Comparison of ENCODE assay signal across 8 mouse cellular contexts in the genomic region with DNA sequence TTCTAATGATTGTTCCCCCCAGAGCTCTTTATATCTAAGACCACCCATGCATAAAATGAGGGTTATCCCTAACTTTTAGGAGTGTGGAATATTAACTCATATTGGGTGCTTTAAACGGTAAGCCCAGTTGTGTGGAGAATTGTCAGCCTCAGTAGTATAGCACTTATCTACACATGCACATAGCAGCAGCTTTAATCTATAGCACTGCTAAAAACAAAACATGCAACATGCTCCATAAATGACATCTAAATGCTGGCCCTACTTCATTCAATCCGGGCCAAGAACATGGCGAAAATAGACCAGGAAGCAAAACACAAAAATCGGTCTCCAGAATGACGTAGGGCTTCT. TPM values are rescaled to one million over a fixed set of nuclear protein-coding genes. Genes with fewer than 3 reads are reported as not detected.
DNase-seq lines count a peak whose midpoint lies in the region; ATAC-seq and TF ChIP-seq lines count a peak whose summit lies in the region.

No protein-coding gene starts in this region.

- no peak for ATAC-seq in embryonic facial prominence, embryonic 13.5 days (ENCODE audit: insufficient number of reproducible peaks, insufficient read depth, low FRiP score, low TSS enrichment, low read depth)
- ATAC-seq in intestine, embryonic 14.5 days (replicated peaks; ENCODE audit: low FRiP score, low TSS enrichment, low read depth), result no peak; the same call in 1 of the 2 replicates
- ATAC-seq in midbrain, postnatal 0 days (ENCODE audit: low FRiP score), result no peak
- no peak for ATAC-seq in CD4-positive, CD25-positive, alpha-beta regulatory T cell, adult 4 months

- no peak for TF ChIP-seq CTCF in left cerebral cortex, adult 2 months (IDR thresholded peaks at IDR 0.05)
- no peak for TF ChIP-seq CTCF in midbrain, postnatal 0 days (IDR thresholded peaks at IDR 0.05)

- H3K9me3 ChIP-seq in embryonic facial prominence, embryonic 13.5 days, result no peaks in the 10 kb centered on the region
- no peaks in the 10 kb centered on the region for H3K9me3 ChIP-seq in intestine, embryonic 14.5 days (ENCODE audit: control insufficient read depth, low read length)
- no peaks in the 10 kb centered on the region for H3K9me3 ChIP-seq in midbrain, postnatal 0 days (ENCODE audit: low read length)

- H3K27ac ChIP-seq in left cerebral cortex, adult 2 months, result peak overlapping the region; percentile 95
- H3K27ac ChIP-seq in embryonic facial prominence, embryonic 13.5 days, result peak overlapping the region; percentile 96
- peak overlapping the region; percentile 97 for H3K27ac ChIP-seq in intestine, embryonic 14.5 days (ENCODE audit: low read depth)
- H3K27ac ChIP-seq in midbrain, postnatal 0 days (ENCODE audit: low read depth, low read length), result peak overlapping the region; percentile 97

- H3K4me2 ChIP-seq in embryonic facial prominence, embryonic 13.5 days, result peak overlapping the region; percentile 70
- peak overlapping the region; percentile 84 for H3K4me2 ChIP-seq in intestine, embryonic 14.5 days (ENCODE audit: low read length)
- peak overlapping the region; percentile 62 for H3K4me2 ChIP-seq in midbrain, postnatal 0 days (ENCODE audit: low read depth, low read length, poor library complexity, severe bottlenecking)

- H3K4me3 ChIP-seq in left cerebral cortex, adult 2 months, result peak overlapping the region; percentile 95
- H3K4me3 ChIP-seq in embryonic facial prominence, embryonic 13.5 days, result peak overlapping the region; percentile 84
- H3K4me3 ChIP-seq in intestine, embryonic 14.5 days (ENCODE audit: low read depth, low read length), result peak overlapping the region; percentile 88
- peak overlapping the region; percentile 69 for H3K4me3 ChIP-seq in midbrain, postnatal 0 days (ENCODE audit: low read depth, low read length)

- WGBS in embryonic facial prominence, embryonic 13.5 days, result 2% methylated on average over 5 of the region's 5 CpGs
- WGBS in intestine, embryonic 14.5 days, result under 1% methylated on average over 5 of the region's 5 CpGs
- 1% methylated on average over 5 of the region's 5 CpGs for WGBS in midbrain, postnatal 0 days

- peak overlapping the region; percentile 99 for H3K9ac ChIP-seq in embryonic facial prominence, embryonic 13.5 days
- peak overlapping the region; percentile 81 for H3K9ac ChIP-seq in intestine, embryonic 14.5 days (ENCODE audit: low read length)
- peak overlapping the region; percentile 91 for H3K9ac ChIP-seq in midbrain, postnatal 0 days (replicated peaks; ENCODE audit: low read length, poor library complexity, severe bottlenecking)

- no peaks in the 10 kb centered on the region for H3K27me3 ChIP-seq in embryonic facial prominence, embryonic 13.5 days
- no peaks in the 10 kb centered on the region for H3K27me3 ChIP-seq in intestine, embryonic 14.5 days (replicated peaks; ENCODE audit: control insufficient read depth, insufficient read depth, low read length)
- no peaks in the 10 kb centered on the region for H3K27me3 ChIP-seq in midbrain, postnatal 0 days (ENCODE audit: insufficient read depth, low read length)

- intact Hi-C loops in left cerebral cortex, adult 2 months (cut with DNase I), result no loop called here
- intact Hi-C loops in left cerebral cortex, postnatal 25 days (cut with DNase I), result no loop called here

- peaks cover 27% of the 10 kb centered on the region for H3K36me3 ChIP-seq in embryonic facial prominence, embryonic 13.5 days
- peaks cover 29% of the 10 kb centered on the region for H3K36me3 ChIP-seq in intestine, embryonic 14.5 days (ENCODE audit: control insufficient read depth, insufficient read depth, low read length)
- peaks cover 11% of the 10 kb centered on the region; the same call in 1 of the 2 replicates for H3K36me3 ChIP-seq in midbrain, postnatal 0 days (ENCODE audit: insufficient read depth, low read length)

- DNase-seq in left cerebral cortex, adult 2 months (ENCODE audit: extremely low spot score in 1 of 2, low spot score in 2 of 2), result no peak
- DNase-seq in left cerebral cortex, postnatal 25 days (ENCODE audit: low spot score in 2 of 2), result no peak
- DNase-seq in intestine, embryonic 14.5 days (ENCODE audit: low spot score), result no peak
- DNase-seq in midbrain, postnatal 0 days (ENCODE audit: low spot score), result no peak
- DNase-seq in ovary, postnatal 10 days (ENCODE audit: low spot score), result no peak
- DNase-seq in adrenal gland, postnatal 25 days, result no peak

- peaks cover 36% of the 10 kb centered on the region for H3K4me1 ChIP-seq in embryonic facial prominence, embryonic 13.5 days
- peaks cover 29% of the 10 kb centered on the region for H3K4me1 ChIP-seq in intestine, embryonic 14.5 days (replicated peaks; ENCODE audit: control insufficient read depth, insufficient read depth, low read length)
- H3K4me1 ChIP-seq in midbrain, postnatal 0 days (ENCODE audit: insufficient read depth, low read length), result peaks cover 10% of the 10 kb centered on the region; the same call in 1 of the 2 replicates

RNA-seq across cellular contexts. Expression of a gene that starts 0.6 kb away (rescaled TPM):
- 100 to 1,000 TPM; 144 to 154 TPM for total RNA-seq in left cerebral cortex, adult 2 months (2021)
- total RNA-seq in left cerebral cortex, postnatal 25 days (2021), result 100 to 1,000 TPM; 148 to 161 TPM
- 99.9 and 116 TPM in 2 replicates for polyA plus RNA-seq in embryonic facial prominence, embryonic 13.5 days (2015; fragmentation: Nextera tagmentation; extraction: Ambion mirVana)
- 121 and 126 TPM in 2 replicates for polyA plus RNA-seq in intestine, embryonic 14.5 days (2014; fragmentation: Nextera tagmentation; extraction: Ambion mirVana)
- total RNA-seq in midbrain, postnatal 0 days (2014; rRNA removed), result 111 and 133 TPM in 2 replicates
- polyA plus RNA-seq in midbrain, postnatal 0 days (2015; fragmentation: Nextera tagmentation; extraction: Ambion mirVana), result 212 and 223 TPM in 2 replicates
- 10 to 100 TPM; 63.7 to 85.1 TPM for polyA plus RNA-seq in CD4-positive, CD25-positive, alpha-beta regulatory T cell, adult 4 months (2017; shearing (Covaris generic))
- total RNA-seq in adrenal gland, postnatal 25 days (2021), result 269 and 403 TPM in 2 replicates

RNA-seq across cellular contexts. Expression of a gene that starts 13.1 kb away (rescaled TPM):
- total RNA-seq in left cerebral cortex, adult 2 months (2021), result 10 to 100 TPM; 48.5 to 53.1 TPM
- 10 to 100 TPM; 46.0 to 58.5 TPM for total RNA-seq in left cerebral cortex, postnatal 25 days (2021)
- polyA plus RNA-seq in embryonic facial prominence, embryonic 13.5 days (2015; fragmentation: Nextera tagmentation; extraction: Ambion mirVana), result 88.6 and 100 TPM in 2 replicates
- 96.3 and 97.8 TPM in 2 replicates for polyA plus RNA-seq in intestine, embryonic 14.5 days (2014; fragmentation: Nextera tagmentation; extraction: Ambion mirVana)
- 50.9 and 65.7 TPM in 2 replicates for total RNA-seq in midbrain, postnatal 0 days (2014; rRNA removed)
- polyA plus RNA-seq in midbrain, postnatal 0 days (2015; fragmentation: Nextera tagmentation; extraction: Ambion mirVana), result 85.9 and 88.2 TPM in 2 replicates
- 10 to 100 TPM; 72.5 to 92.2 TPM for polyA plus RNA-seq in CD4-positive, CD25-positive, alpha-beta regulatory T cell, adult 4 months (2017; shearing (Covaris generic))
- total RNA-seq in adrenal gland, postnatal 25 days (2021), result 52.0 and 57.7 TPM in 2 replicates

RNA-seq across cellular contexts. Expression of a gene that starts 18.0 kb away (rescaled TPM):
- total RNA-seq in left cerebral cortex, adult 2 months (2021), result 1 to 10 TPM; 1.4 to 1.8 TPM
- total RNA-seq in left cerebral cortex, postnatal 25 days (2021), result 1 to 10 TPM; 1.1 to 1.5 TPM
- 2.2 and 2.7 TPM in 2 replicates for polyA plus RNA-seq in embryonic facial prominence, embryonic 13.5 days (2015; fragmentation: Nextera tagmentation; extraction: Ambion mirVana)
- polyA plus RNA-seq in intestine, embryonic 14.5 days (2014; fragmentation: Nextera tagmentation; extraction: Ambion mirVana), result 0.90 and 1.3 TPM in 2 replicates
- total RNA-seq in midbrain, postnatal 0 days (2014; rRNA removed), result not detected in 2 replicates
- polyA plus RNA-seq in midbrain, postnatal 0 days (2015; fragmentation: Nextera tagmentation; extraction: Ambion mirVana), result 0.64 TPM in 1 of 2 replicates, not detected in the other
- polyA plus RNA-seq in CD4-positive, CD25-positive, alpha-beta regulatory T cell, adult 4 months (2017; shearing (Covaris generic)), result under 1 TPM in 1 of 2 experiments, not detected in 1; 0.75 TPM
- 2.6 and 2.8 TPM in 2 replicates for total RNA-seq in adrenal gland, postnatal 25 days (2021)

RNA-seq across cellular contexts. Expression of a gene that starts 18.7 kb away (rescaled TPM):
- 10 to 100 TPM; 71.2 to 77.9 TPM for total RNA-seq in left cerebral cortex, adult 2 months (2021)
- total RNA-seq in left cerebral cortex, postnatal 25 days (2021), result 10 to 100 TPM; 61.5 to 70.1 TPM
- polyA plus RNA-seq in embryonic facial prominence, embryonic 13.5 days (2015; fragmentation: Nextera tagmentation; extraction: Ambion mirVana), result 182 and 184 TPM in 2 replicates
- polyA plus RNA-seq in intestine, embryonic 14.5 days (2014; fragmentation: Nextera tagmentation; extraction: Ambion mirVana), result 114 and 132 TPM in 2 replicates
- 112 and 147 TPM in 2 replicates for total RNA-seq in midbrain, postnatal 0 days (2014; rRNA removed)
- polyA plus RNA-seq in midbrain, postnatal 0 days (2015; fragmentation: Nextera tagmentation; extraction: Ambion mirVana), result 104 and 106 TPM in 2 replicates
- 100 to 1,000 TPM; 132 to 165 TPM for polyA plus RNA-seq in CD4-positive, CD25-positive, alpha-beta regulatory T cell, adult 4 months (2017; shearing (Covaris generic))
- 92.3 and 106 TPM in 2 replicates for total RNA-seq in adrenal gland, postnatal 25 days (2021)

RNA-seq across cellular contexts. Expression of a gene that starts 34.3 kb away (rescaled TPM):
- total RNA-seq in left cerebral cortex, adult 2 months (2021), result 10 to 100 TPM; 90.2 to 98.8 TPM
- 10 to 100 TPM; 87.4 to 92.0 TPM for total RNA-seq in left cerebral cortex, postnatal 25 days (2021)
- polyA plus RNA-seq in embryonic facial prominence, embryonic 13.5 days (2015; fragmentation: Nextera tagmentation; extraction: Ambion mirVana), result 199 and 230 TPM in 2 replicates
- 168 and 172 TPM in 2 replicates for polyA plus RNA-seq in intestine, embryonic 14.5 days (2014; fragmentation: Nextera tagmentation; extraction: Ambion mirVana)
- total RNA-seq in midbrain, postnatal 0 days (2014; rRNA removed), result 67.4 and 75.6 TPM in 2 replicates
- 90.0 and 92.8 TPM in 2 replicates for polyA plus RNA-seq in midbrain, postnatal 0 days (2015; fragmentation: Nextera tagmentation; extraction: Ambion mirVana)
- polyA plus RNA-seq in CD4-positive, CD25-positive, alpha-beta regulatory T cell, adult 4 months (2017; shearing (Covaris generic)), result 100 to 1,000 TPM; 163 to 188 TPM
- total RNA-seq in adrenal gland, postnatal 25 days (2021), result 128 and 179 TPM in 2 replicates
